Mouse (Mus musculus) liver, embryonic 15.5 days (tissue): ENCODE data around the gene Zcchc7. TPM values are rescaled to one million over a fixed set of nuclear protein-coding genes. Genes with fewer than 3 reads are reported as not detected.
A peak's percentile ranks its signal among the peaks of the same experiment; 100 is the strongest.

Experiments
- ATAC-seq: fragments of 200-750 bp; cut with Nextera tagmentation; 2 replicates; pipeline ENCODE4 v1.8.0; 2017; ENCODE audit warnings: moderate number of reproducible peaks, mild to moderate bottlenecking, moderate library complexity; ENCODE audit not compliant: insufficient read depth
- H3K27ac ChIP-seq: fragments of 300-500 bp; sonication (generic); replicated peaks from 2 replicates; pipeline ENCODE4 v1.5.1; 2015; ENCODE audit warnings: mild to moderate bottlenecking, inconsistent platforms
- H3K27me3 ChIP-seq: fragments of 300-500 bp; sonication (generic); 2 replicates; pipeline ENCODE4 v1.6.1; 2015; ENCODE audit warnings: mild to moderate bottlenecking, inconsistent platforms
- H3K36me3 ChIP-seq: fragments of 300-500 bp; sonication (generic); replicated peaks from 2 replicates; pipeline ENCODE4 v1.6.1; 2015; ENCODE audit warnings: moderate library complexity, mild to moderate bottlenecking, inconsistent platforms
- H3K4me1 ChIP-seq: fragments of 300-500 bp; sonication (generic); replicated peaks from 2 replicates; pipeline ENCODE4 v1.6.1; 2015; ENCODE audit warnings: inconsistent platforms
- H3K4me2 ChIP-seq: fragments of 300-500 bp; sonication (generic); 2 replicates; pipeline ENCODE4 v1.6.1; 2015; ENCODE audit warnings: moderate library complexity, mild to moderate bottlenecking, inconsistent platforms
- H3K4me3 ChIP-seq: fragments of 300-500 bp; sonication (generic); replicated peaks from 2 replicates; pipeline ENCODE4 v1.5.1; 2015; ENCODE audit warnings: mild to moderate bottlenecking, inconsistent platforms
- H3K9ac ChIP-seq: fragments of 300-500 bp; sonication (generic); 2 replicates; pipeline ENCODE4 v1.6.1; 2015; ENCODE audit warnings: moderate library complexity, mild to moderate bottlenecking, inconsistent platforms
- H3K9me3 ChIP-seq: fragments of 300-500 bp; sonication (generic); replicated peaks from 2 replicates; pipeline ENCODE4 v1.6.1; 2016; ENCODE audit warnings: inconsistent platforms
- WGBS: fragments of 180-500 bp; shearing (Covaris S2); methylation state at CpG from one replicate; pipeline ENCODE4 v1.1.7; 2015; ENCODE audit warnings: mixed read lengths; ENCODE audit not compliant: insufficient replicate concordance; 5-methylcytosine and 5-hydroxymethylcytosine counted together
- polyA plus RNA-seq: library from polyadenylated mRNA; unstranded; fragments of >200 nt; fragmentation: Nextera tagmentation; extraction: Ambion mirVana; gene quantifications from 2 replicates; pipeline ENCODE4 v1.2.1, GENCODE M21; 2015

Zcchc7 gene
- polyA plus RNA-seq, 1 experiment from 2014 or later, result 13.0 TPM

- no peak overlapping the region for H3K27ac ChIP-seq
- H3K36me3 ChIP-seq, result no peaks in the 10 kb centered on the region
- no peak for ATAC-seq
- no peak overlapping the region for H3K4me3 ChIP-seq
- H3K9me3 ChIP-seq, result no peaks in the 10 kb centered on the region
- H3K4me2 ChIP-seq, result no peak overlapping the region
- no peak overlapping the region for H3K9ac ChIP-seq
- no peaks in the 10 kb centered on the region; the same call in 1 of the 2 replicates for H3K27me3 ChIP-seq
- 58% methylated on average over 8 of the region's 8 CpGs for WGBS
- no peaks in the 10 kb centered on the region for H3K4me1 ChIP-seq
These were observed 211.7 kb downstream of the Zcchc7 start for GRCm38 (mm10) chr4:44967402-44967801.

- WGBS, result 75% methylated on average over 7 of the region's 7 CpGs
- H3K27me3 ChIP-seq, result no peaks in the 10 kb centered on the region; the same call in 1 of the 2 replicates
- H3K9ac ChIP-seq, result no peak overlapping the region
- H3K4me2 ChIP-seq, result no peak overlapping the region
- ATAC-seq, result no peak
- H3K9me3 ChIP-seq, result no peaks in the 10 kb centered on the region
- no peaks in the 10 kb centered on the region for H3K36me3 ChIP-seq
- peaks cover 12% of the 10 kb centered on the region for H3K4me1 ChIP-seq
- H3K4me3 ChIP-seq, result no peak overlapping the region
- H3K27ac ChIP-seq, result no peak overlapping the region
These were observed 214.4 kb downstream of the Zcchc7 start for GRCm38 (mm10) chr4:44970056-44970455.

GRCm38 (mm10) chr4:44970612-44971110 is 215.0 kb downstream of the Zcchc7 start:
- Histone ChIP-seq H3K27me3 (no peaks in the 10 kb centered on the region; the same call in 1 of the 2 replicates), H3K9me3 (no peaks in the 10 kb centered on the region), H3K4me1 (peaks cover 12% of the 10 kb centered on the region), H3K4me3 (no peak overlapping the region), H3K27ac (no peak overlapping the region), H3K36me3 (no peaks in the 10 kb centered on the region), H3K9ac (no peak overlapping the region), H3K4me2 (no peak overlapping the region)
- ATAC-seq, result no peak
- WGBS, result 12% methylated on average over 10 of the region's 10 CpGs

GRCm38 (mm10) chr4:44973450-44973849 is 217.8 kb downstream of the Zcchc7 start:
- Histone ChIP-seq H3K27ac (no peak overlapping the region), H3K4me1 (peaks cover 17% of the 10 kb centered on the region), H3K27me3 (no peaks in the 10 kb centered on the region), H3K9ac (no peak overlapping the region), H3K36me3 (no peaks in the 10 kb centered on the region), H3K4me3 (no peak overlapping the region), H3K9me3 (no peaks in the 10 kb centered on the region), H3K4me2 (peak overlapping the region; percentile 46; the same call in 1 of the 2 replicates)
- peak; percentile 53 for ATAC-seq
- WGBS, result 8% methylated on average over 9 of the region's 9 CpGs

- H3K36me3 ChIP-seq, result no peaks in the 10 kb centered on the region
- H3K9ac ChIP-seq, result no peak overlapping the region
- peaks cover 17% of the 10 kb centered on the region for H3K4me1 ChIP-seq
- no peaks in the 10 kb centered on the region for H3K9me3 ChIP-seq
- 39% methylated on average over 14 of the region's 14 CpGs for WGBS
- no peaks in the 10 kb centered on the region for H3K27me3 ChIP-seq
- peak overlapping the region; percentile 46; the same call in 1 of the 2 replicates for H3K4me2 ChIP-seq
- ATAC-seq, result no peak
- no peak overlapping the region for H3K4me3 ChIP-seq
- no peak overlapping the region for H3K27ac ChIP-seq
These were observed 218.2 kb downstream of the Zcchc7 start for GRCm38 (mm10) chr4:44973871-44974270.

GRCm38 (mm10) chr4:44974331-44974730 is 218.7 kb downstream of the Zcchc7 start:
- peaks cover 22% of the 10 kb centered on the region for H3K4me1 ChIP-seq
- H3K36me3 ChIP-seq, result no peaks in the 10 kb centered on the region
- H3K9me3 ChIP-seq, result no peaks in the 10 kb centered on the region
- no peak overlapping the region for H3K27ac ChIP-seq
- ATAC-seq, result no peak
- H3K9ac ChIP-seq, result no peak overlapping the region
- no peaks in the 10 kb centered on the region for H3K27me3 ChIP-seq
- 61% methylated on average over 8 of the region's 8 CpGs for WGBS
- H3K4me3 ChIP-seq, result no peak overlapping the region
- no peak overlapping the region for H3K4me2 ChIP-seq

- ATAC-seq, result no peak
- Histone ChIP-seq H3K4me1 (peaks cover 36% of the 10 kb centered on the region), H3K9me3 (no peaks in the 10 kb centered on the region), H3K4me3 (no peak overlapping the region), H3K36me3 (no peaks in the 10 kb centered on the region), H3K4me2 (no peak overlapping the region), H3K27me3 (no peaks in the 10 kb centered on the region), H3K9ac (no peak overlapping the region), H3K27ac (no peak overlapping the region)
- 65% methylated on average over 6 of the region's 6 CpGs for WGBS
These were observed 220.4 kb downstream of the Zcchc7 start for GRCm38 (mm10) chr4:44976026-44976615.

- Histone ChIP-seq H3K9me3 (no peaks in the 10 kb centered on the region), H3K4me3 (no peak overlapping the region), H3K9ac (no peak overlapping the region), H3K27me3 (no peaks in the 10 kb centered on the region), H3K27ac (no peak overlapping the region), H3K4me2 (no peak overlapping the region), H3K4me1 (peaks cover 46% of the 10 kb centered on the region), H3K36me3 (no peaks in the 10 kb centered on the region)
- WGBS, result 77% methylated on average over 10 of the region's 10 CpGs
- no peak for ATAC-seq
These were observed 221.4 kb downstream of the Zcchc7 start for GRCm38 (mm10) chr4:44976921-44977710.

- Histone ChIP-seq H3K36me3 (no peaks in the 10 kb centered on the region), H3K4me2 (no peak overlapping the region), H3K9me3 (no peaks in the 10 kb centered on the region), H3K4me3 (no peak overlapping the region), H3K9ac (no peak overlapping the region), H3K4me1 (peaks cover 57% of the 10 kb centered on the region), H3K27me3 (no peaks in the 10 kb centered on the region), H3K27ac (0 out of 2 replicates have a peak overlapping the region, but pooled peaks have one; percentile 26)
- 65% methylated on average over 5 of the region's 5 CpGs for WGBS
- no peak for ATAC-seq
These were observed 222.5 kb downstream of the Zcchc7 start for GRCm38 (mm10) chr4:44978175-44978574.

- Histone ChIP-seq H3K4me3 (no peak overlapping the region), H3K27me3 (no peaks in the 10 kb centered on the region), H3K4me1 (peaks cover 61% of the 10 kb centered on the region), H3K4me2 (no peak overlapping the region), H3K9ac (no peak overlapping the region), H3K27ac (peak overlapping the region; percentile 86), H3K9me3 (no peaks in the 10 kb centered on the region), H3K36me3 (peaks cover 15% of the 10 kb centered on the region)
- 59% methylated on average over 7 of the region's 7 CpGs for WGBS
- peak; percentile 69 for ATAC-seq
These were observed 224.2 kb downstream of the Zcchc7 start for GRCm38 (mm10) chr4:44979794-44980338.

GRCm38 (mm10) chr4:44981280-44981973 is 225.8 kb downstream of the Zcchc7 start, which contains the start of gene Grhpr:
TSS of gene Grhpr (plus strand) at chr4:44981395.
- Histone ChIP-seq H3K9ac (peak within 1 kb of the TSS; percentile 82), H3K4me2 (peak within 1 kb of the TSS; percentile 88), H3K27ac (peak within 1 kb of the TSS; percentile 84), H3K4me1 (peaks cover 60% of the 10 kb centered on the region), H3K4me3 (peak within 1 kb of the TSS; percentile 78), H3K27me3 (no peaks in the 10 kb centered on the region), H3K36me3 (peaks cover 31% of the 10 kb centered on the region), H3K9me3 (no peaks in the 10 kb centered on the region)
- under 1% methylated on average over 40 of the region's 40 CpGs for WGBS
- ATAC-seq, result peak; percentile 84
